Mouse (Mus musculus) A20 (cell line): ENCODE results near the gene Stx11.

Experiments used
- DNase-seq: peaks from one replicate; pipeline ENCODE4 v3.0.0-alpha.2; 2011; ENCODE audit warnings: low read depth, low spot score

The Stx11 gene

GRCm38 (mm10) chr10:12964151-12965075, at the start of gene Stx11:
TSS of gene Stx11 (minus strand) at chr10:12964298.
- DNase-seq: peak; percentile 95

GRCm38 (mm10) chr10:13008737-13009121, 44.6 kb upstream of the Stx11 start:
- DNase-seq: no peak

DNA sequence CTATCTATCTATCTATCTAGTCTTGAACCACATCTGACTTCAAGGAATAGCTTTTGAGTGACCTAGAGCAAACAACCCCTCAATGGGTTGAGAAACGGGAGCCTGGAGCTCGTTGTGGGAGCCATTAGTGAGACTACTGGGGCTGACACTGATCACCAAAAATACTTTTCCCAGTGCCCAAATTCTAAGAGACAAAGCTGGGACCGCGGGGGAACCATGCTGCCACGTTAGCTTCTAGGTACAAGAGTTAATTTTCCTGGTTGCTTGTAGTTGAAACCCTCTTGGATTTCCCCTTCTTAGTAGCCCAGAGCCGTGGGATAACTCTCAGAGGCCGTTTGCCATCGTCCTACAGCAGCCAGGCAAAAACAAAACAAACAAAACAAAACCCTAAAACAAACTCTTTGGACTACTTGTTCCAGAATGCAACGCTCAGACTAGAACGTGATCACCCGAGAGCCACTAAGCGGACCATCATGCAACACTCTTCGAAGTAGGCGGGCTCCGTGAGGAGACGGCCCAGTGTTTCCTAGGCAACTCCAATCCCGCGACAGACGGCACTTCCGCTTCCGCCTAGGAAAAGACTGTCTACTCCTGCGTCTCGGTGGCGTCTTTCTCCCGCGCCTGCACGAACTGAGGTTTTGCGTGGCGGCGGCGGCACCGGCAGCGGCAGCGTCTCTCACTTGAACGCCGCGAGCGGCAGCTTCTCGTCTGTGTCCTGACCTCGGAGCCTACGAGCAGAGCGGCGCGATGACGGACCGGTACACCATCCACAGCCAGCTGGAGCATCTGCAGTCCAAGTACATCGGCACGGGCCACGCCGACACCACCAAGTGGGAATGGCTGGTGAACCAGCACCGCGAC, 44.0 kb upstream of the Stx11 start:
- DNase-seq: peak; percentile 96

DNA sequence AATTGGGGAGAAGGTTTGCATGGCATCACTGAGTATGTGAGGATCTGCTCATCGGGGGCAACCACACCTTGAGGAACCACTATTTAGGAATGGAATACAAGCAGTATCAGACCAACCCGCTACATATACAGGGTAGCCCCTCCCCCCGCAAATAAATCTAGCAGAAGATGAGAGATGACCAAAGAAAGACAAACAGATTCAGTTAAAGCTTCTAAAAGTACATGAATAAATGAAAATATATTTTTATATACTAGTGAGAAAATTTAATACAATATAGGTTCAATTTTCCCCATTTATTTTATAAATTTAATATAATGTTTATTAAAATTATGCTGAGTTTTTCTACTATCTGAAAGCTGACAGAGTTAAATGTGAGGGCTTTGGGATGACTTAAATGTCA, 40.9 kb upstream of the Stx11 start, which contains the start of gene Sf3b5:
Sf3b5 (plus strand) TSS at position 301 of the 400 bp plus-strand sequence.
- DNase-seq: no peak

- DNase-seq: peak; percentile 85
Observed at GRCm38 (mm10) chr10:12996736-12997477, 32.8 kb upstream of the Stx11 start.

DNA sequence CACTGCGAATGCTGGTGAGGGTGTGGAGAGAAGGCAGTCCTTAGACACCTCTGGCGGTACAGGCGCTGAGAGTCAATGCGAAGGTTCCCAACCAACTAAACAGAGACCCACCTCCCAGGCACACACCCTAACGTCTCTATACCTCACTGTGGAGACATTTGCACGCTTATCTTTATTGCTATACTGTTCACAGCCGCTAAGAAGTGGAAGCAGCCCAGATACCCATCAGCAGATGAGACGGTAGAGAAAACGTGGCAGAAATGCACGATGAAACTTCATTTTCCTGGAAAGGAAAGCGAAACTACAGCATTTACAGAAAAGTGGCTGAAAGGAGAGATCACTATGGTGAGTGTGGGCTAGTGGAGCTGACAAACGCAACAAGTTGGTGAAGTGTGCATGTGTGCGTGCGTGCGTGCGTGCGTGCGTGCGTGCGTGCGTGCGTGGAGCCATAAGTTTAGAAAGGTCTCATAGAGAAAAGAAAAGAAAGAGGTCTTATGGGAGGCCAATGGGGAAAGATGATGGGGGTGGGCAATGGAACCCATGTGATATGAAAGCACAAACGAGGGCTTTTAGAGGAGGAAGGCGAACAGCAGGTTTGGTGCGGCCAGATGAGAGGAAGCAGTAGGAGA, 29.4 kb upstream of the Stx11 start:
- peak; percentile 65 for DNase-seq

DNA sequence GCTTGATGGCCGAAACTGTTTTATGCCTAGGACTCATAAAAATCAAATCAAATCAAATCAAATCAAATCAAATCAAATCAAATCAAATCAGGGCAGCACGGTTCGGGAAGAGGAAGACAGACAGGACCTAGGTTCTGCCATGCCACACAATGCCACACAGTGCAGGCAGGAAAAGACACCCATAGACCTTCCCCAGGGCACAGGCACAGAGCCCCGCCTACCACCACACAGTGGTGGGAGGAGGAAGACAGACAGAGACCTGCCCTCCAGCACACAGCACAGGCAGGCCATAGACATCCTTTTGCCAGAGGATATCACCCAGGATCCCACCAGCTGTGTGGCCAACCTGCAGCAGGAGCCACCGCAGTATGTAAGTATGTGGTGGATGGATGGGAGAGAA, 27.9 kb upstream of the Stx11 start:
- peak; percentile 25 for DNase-seq

- no peak for DNase-seq
Observed at GRCm38 (mm10) chr10:12986943-12987342, 22.8 kb upstream of the Stx11 start.

GRCm38 (mm10) chr10:12986485-12986884, 22.4 kb upstream of the Stx11 start:
- no peak for DNase-seq

DNA sequence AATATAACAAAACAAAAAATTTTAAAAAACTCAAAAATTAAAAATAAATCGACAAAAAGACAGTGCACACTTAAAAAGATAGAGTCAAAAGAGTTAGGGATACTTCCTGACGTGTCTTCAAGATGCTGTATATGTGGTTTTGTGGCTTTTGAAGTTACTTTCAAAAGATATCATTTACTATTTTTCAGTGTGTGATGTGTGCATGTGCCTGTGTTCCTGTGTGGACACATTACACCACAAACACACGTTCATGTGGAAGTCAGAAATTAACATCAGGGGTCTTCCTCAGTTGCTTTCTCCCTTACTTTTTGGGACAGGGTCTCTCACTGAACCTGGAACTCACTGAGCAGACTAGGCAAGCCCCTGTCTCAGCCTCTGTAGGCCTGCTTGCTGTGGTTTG, 20.9 kb upstream of the Stx11 start:
- DNase-seq: no peak

DNA sequence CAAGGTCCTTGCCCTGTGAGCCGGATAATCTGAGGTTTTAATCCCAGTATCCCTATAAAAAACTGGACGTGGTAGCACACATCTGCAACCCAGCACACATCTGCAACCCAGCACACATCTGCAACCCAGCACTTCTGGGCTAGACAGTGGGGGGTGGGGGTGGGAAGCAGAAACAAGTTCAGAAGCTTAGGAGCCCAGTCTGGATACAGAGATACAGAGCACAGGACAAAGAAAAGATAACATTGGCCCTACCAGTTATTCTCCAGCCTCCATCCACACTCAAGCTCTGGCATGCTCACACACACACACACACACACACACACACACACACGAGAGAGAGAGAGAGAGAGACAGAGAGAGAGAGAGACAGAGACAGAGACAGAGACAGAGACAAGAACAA, 19.4 kb upstream of the Stx11 start:
- DNase-seq: no peak

GRCm38 (mm10) chr10:12981071-12981470, 17.0 kb upstream of the Stx11 start:
- DNase-seq: no peak

- peak; percentile 89 for DNase-seq
Observed at GRCm38 (mm10) chr10:12977787-12978212, 13.7 kb upstream of the Stx11 start.

DNA sequence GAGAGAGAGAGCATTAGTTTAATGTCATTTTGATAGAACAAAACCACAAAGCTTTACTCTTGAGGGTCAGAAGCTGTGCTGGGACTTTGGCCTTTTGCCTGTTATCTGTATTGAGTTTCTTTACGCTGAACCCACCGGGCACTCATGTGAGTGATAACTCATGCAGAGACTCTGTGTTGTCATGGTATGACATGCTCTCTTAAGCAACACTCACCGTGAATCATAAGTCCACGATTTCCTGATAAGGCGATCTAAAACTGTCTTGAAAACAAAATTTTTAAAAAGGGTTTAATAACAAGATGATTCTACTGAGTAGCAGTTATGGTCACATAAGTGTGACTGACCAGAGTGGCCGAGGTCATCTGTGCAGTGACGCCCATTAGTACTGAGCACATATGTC, 12.5 kb upstream of the Stx11 start:
- no peak for DNase-seq

DNA sequence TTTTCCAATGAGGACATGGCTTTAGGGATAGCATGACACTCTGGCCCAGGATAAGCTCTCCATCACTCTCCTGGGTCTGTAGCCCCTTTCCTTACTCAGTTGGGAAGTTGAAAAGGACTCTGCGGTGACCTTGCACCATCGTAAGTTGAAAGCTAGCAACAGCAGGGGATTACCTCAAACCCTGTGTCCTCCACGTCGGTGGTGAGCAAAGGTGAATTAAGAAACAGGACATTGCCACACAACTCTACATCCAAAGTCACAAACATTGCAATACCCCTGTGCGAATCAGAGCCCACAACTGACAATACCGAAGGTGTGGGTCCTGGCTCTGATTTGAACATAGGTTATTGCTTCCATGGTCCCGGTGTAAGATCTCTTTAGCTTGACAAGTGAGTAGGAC, 11.9 kb upstream of the Stx11 start:
- DNase-seq: no peak

GRCm38 (mm10) chr10:12975461-12975860, 11.4 kb upstream of the Stx11 start:
- DNase-seq: peak; percentile 54

GRCm38 (mm10) chr10:12974572-12974971, 10.5 kb upstream of the Stx11 start:
- DNase-seq: no peak

GRCm38 (mm10) chr10:12965669-12966180, 1.6 kb upstream of the Stx11 start:
- DNase-seq: no peak

GRCm38 (mm10) chr10:12963362-12964147, 543 bp downstream of the Stx11 start:
- peak; percentile 80 for DNase-seq

DNA sequence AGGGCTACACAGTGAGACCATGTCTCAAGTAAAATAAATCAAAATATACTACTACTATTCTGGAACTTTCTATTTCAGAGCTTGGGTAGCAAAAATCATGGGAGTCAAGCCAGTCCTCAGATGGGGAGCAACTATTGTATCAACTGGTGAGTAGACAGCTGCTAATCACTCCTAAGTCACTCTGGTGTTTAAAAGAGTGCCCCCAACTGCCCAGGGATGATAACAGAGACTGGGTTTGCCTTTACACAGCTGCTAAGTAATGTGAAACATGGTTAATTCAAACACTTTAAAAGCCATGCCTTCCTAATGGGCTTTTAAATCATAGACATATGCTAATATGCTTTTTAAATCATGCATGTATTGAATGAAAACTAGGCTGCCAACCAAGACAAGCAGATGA, 1.9 kb downstream of the Stx11 start:
- DNase-seq: peak; percentile 29
